Mouse (Mus musculus) kidney, postnatal 14 days (tissue): ENCODE data around the gene Grin2c.

Experiments
- DNase-seq: peaks from one replicate; pipeline ENCODE4 v3.0.0; 2022; ENCODE audit warnings: mixed read lengths

Gene Grin2c

DNA sequence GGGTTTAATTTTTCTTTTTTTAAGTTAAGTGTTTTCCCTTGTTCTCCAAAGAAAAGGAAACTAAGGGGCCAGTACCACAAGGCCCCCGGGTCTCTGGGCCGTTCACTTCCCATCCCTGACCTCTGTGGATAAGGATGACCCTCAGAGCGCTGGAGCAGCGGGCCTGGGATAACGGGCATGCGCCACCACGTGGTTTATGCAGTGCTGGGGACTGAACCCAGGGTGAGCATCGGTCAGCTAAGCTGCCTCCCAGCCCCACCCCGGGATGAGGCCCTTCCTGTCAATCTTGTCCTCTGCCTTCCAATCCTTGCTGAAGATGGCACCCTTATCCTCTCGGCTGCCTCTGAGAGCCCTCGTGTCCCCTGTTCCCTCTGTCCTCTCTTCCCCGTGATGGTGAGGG is 39.4 kb downstream of the Grin2c start:
- DNase-seq: no peak

DNA sequence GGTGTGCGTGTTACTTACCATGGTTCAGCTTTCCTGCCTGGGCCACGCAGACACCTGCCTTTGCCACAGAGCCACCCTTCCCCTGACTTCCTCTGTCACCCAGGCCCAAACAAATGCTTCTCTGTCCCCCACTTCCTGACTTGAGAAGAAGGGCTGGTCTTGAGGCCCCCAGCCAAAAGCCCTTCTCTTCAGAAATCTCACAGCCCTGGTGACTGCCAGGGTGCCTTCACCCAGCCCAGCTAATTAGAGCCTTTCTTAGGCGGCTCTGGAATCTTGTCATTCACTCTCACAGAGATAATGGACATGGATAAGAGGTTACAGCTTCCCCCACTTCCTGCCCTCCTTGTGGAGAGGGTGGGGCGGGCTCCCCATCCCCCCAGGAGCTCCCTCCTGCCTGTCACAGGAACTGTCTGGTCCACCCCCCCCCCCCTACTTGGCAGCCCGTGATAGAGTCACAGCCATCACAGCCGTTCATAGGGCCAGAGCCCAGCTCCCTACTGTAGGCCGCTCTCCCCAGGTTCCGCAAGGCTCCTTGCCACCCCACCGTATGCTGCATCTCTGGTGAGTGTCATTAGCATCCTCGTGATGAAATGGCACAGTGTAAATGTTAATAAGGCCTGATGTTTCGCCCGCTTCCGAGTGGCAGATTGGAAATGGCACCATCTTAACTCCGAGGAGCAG is 40.1 kb downstream of the Grin2c start:
- DNase-seq: no peak

DNA sequence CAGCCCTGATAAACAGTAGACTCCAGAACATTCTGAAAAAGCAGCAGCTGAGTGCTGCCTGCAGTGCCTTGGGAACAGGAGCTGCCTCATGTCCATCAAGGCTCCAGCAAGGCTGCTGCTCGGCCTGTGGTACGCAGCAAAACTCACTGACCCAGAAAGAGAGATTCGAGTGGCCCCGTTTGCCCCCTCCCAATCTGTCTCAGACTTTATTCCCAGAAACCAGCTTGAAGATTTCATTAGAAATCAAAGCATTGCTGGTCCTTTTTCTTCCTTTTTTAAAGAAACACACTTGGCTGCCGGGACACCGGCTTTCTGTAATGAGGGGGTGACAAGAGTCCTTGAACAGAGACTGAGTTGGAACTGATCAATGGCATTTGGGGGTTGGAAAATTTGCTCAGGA is 41.7 kb downstream of the Grin2c start:
- DNase-seq: no peak

DNA sequence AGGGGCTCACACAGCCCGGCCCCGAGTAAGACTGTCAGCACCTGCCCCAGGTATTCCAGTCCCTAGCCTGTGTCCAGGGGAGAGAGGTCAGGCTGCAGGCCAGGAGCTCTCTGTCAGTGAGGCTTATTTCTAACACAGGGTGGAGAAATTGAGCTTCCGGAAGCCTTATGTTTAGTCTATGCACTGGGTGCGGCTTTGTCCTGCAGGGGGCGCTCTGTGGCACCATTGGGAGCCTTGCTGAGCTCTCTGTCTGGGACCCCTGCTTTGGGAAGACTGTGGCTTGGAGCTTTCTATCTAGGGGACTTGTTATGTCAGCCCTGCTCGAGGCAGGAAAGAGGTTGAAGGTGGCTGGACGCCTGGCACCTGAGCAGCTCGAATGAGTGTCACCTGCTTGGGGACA is 42.2 kb downstream of the Grin2c start:
- peak; percentile 42 for DNase-seq

DNA sequence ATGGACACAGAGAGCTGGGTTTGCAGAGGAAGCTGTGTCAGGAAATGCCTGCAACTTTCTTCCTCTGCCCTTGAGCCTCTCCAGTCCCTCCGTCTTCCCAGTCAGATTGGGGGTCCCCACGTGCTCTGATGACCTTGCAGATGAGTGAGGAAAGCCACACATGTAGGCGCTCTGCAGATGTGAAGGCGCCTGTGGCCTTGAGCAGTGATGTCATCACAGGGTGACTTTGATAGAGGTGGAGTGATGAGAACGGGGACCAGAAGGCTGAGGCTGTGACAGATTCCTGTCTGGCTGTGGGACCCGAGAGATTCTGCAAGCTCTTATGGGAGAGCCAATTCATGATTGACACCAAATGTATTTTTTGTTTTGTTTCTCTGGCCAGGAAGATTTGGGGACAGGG is 43.2 kb downstream of the Grin2c start:
- DNase-seq: no peak

DNA sequence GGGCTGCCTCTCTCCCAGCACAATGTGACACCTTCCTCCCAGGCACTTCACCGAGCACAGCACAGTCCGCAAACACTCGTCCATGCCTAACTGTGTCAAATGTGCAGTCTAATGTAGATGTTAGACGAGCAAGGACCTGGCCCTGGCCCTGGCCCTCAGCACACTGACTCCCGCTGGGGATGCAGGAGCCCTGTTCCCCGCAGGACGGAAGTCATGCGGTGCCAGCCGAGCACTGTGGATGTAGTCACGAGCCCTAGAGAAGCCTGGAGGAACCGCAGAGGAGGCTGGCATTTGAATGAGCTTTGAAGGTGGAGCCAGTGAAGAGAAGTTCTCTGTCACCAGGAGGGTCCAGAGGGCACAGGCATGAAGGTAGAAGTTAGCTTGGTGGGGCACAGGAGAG is 43.6 kb downstream of the Grin2c start:
- no peak for DNase-seq

DNA sequence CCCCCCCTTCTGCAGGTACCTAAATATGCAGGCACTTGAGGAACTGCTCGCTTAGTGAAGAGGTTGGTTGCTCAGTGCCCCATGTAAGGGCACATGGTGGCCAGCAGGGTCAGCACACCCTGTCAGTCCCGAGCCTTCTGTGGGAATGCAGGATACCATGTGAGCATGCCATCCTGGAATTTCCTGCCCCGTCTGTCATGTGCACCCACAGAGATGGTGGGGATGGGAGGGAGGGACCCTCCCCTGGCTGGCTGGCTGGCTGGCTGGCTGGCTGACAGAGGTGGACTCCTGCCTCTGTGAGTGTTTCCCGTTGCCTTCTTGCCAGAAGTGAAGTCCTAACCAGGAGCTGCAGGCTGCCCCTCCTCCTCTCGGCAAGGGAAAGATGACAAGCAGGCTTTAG is 44.5 kb downstream of the Grin2c start:
- no peak for DNase-seq

DNA sequence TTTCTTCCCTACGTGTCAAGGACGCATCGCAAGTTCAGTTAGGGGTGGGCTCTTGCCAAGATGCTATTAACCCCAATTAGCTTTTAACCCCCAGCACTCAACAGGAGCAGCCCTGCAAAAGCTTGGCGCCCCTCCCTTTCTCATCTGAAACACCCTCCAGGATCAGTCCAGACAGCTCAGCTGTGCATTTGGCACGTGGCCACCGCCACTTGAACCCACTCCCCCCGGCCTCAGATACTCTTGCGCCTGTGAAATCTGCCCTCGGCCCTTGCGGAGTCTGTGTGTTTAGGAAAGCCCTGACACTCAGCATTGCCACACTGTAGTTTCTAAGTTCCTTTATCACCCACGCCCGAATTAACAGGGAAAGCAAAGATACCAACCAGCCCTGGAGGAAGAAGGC is 45.0 kb downstream of the Grin2c start:
- peak; percentile 68 for DNase-seq

DNA sequence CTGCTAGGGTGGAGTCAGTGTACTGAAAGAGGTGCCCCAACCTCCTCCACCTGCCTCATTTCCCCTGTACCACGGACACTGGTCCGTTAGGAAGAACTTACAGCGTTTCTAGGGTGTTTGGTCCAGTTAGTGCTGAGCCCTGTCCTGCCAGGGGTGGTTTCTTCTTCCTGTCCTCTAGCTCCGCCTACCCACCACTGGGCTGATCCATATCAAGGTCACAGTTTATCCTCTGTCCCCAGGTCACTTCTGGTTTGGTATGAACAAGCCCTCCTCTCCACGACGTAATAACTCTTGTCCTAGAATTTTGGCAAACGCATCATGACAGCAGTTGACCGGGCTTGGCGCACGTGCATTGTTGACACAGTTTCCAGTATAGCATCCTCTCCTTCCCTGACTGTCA is 47.4 kb downstream of the Grin2c start:
- no peak for DNase-seq

DNA sequence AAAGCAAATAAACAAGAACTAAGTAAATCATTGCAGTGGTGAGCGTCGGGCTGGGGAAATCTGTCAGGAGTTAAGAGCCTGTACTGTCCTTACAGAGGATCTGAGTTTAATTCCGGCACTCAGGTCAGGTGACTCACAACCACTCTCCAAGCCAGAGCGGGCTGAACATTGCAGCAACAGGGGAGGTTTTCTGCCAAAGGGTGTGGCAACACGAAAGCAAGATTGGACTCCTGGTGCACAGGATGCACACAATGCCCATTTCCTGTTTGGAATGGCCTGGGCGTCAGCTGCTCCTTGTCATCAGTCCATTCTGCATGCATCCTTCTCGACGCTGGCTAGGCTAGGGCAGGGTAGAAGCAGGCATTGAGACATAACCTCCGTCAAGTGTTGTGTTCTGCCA is 47.8 kb downstream of the Grin2c start:
- DNase-seq: peak; percentile 26

DNA sequence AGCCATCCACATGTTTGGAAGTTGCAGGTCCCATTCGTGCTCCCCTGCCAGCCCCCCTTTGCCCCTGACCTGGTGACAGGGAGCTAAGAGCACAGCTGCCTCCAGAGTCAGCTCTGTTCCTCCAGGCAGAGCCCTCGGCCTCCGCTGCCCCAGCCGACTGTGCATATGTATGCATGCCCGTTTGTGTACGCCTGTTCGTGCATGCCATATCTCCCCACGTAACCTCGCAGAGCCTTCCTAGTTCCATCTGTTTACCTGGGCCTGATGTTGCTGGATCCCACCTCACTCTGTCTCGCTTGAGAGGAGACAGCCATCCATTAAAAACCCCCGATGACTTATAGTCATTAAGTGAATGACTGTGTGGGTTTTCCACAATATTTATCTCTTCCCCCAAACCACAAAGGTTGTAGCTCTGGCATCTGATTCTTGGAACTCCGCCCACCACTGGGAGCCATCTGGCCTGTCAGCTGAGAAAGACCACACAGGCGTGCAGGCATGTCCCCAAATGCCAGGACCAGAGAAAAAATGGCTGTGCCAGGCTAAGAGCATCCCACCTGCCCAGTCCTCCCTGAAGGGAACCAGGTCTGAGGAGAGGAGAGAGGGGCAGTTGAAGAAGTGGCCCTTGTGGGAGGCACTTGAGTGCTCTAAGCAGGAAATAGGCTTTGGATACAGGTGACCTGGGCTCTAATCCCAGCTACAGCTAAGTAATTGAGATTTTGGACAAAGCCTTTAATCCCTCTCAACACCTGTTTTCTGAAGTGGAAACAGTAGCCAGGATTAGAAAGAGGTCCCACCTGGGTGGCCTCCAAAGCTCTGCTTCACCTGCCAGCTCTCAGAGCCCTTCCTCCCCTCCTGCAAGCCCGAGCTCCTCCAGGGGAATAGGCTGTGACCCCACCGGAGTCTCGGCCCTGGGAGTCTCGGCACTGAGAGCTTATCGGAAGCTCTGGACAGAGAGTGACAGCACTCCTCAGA is 49.3 kb downstream of the Grin2c start:
- no peak for DNase-seq

DNA sequence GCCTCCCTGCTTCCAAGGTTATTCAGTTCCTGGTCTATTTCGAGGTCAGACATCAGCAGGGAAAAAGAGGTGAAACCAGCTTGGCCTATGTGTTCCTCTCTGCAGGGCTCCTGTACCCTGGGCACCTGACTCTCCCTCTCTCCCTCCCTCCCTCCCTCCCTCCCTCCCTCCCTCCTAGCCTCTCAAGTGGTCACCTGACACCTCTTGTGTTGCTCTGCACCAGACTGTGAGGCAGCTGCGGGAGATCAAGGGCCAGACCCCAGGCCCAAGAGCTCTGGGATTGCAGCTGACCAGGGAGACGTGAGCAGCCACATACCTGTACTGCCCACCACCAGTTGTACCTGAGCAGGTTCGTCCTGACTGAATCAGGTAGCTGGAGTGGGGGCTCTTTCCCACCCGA is 51.9 kb downstream of the Grin2c start:
- no peak for DNase-seq

DNA sequence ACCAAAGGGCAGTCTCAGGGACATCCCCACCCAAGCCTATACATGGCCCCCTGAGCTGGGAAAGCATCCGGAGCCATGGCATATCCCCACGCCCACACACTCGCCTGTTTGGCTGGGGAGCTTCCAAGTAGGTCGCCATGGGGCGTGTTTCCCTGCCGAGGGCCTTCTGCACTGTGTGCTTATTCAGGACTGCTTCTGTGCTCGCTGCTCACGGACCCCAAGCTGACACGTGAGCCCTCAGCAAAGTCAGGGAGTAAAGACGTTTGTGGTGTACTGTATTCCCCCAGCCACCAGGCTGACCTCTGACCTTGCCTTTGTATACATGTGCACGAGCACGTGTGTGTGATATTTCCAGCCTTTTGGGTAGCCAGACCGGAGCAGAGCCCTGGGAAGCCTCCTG is 54.9 kb downstream of the Grin2c start:
- DNase-seq: no peak

DNA sequence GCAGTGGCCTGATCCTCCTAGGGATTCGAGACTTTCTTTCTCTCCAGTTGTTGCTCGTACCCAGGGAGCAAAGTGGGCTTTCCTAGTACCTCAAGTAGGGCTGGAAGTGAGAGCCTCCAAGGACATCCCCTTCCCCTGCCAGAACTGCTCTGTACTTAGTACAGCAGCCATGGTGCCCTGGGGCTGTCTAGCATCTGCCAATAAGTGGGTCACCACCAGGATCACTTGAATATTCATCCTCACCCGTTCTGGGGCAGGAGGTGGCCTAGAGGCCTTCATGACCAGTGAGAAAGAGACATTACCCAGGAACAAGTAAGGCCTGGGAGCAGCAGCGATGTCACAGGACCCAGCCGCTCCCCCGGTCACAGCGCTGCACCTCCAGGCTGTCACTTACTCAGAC is 57.1 kb downstream of the Grin2c start:
- DNase-seq: no peak

DNA sequence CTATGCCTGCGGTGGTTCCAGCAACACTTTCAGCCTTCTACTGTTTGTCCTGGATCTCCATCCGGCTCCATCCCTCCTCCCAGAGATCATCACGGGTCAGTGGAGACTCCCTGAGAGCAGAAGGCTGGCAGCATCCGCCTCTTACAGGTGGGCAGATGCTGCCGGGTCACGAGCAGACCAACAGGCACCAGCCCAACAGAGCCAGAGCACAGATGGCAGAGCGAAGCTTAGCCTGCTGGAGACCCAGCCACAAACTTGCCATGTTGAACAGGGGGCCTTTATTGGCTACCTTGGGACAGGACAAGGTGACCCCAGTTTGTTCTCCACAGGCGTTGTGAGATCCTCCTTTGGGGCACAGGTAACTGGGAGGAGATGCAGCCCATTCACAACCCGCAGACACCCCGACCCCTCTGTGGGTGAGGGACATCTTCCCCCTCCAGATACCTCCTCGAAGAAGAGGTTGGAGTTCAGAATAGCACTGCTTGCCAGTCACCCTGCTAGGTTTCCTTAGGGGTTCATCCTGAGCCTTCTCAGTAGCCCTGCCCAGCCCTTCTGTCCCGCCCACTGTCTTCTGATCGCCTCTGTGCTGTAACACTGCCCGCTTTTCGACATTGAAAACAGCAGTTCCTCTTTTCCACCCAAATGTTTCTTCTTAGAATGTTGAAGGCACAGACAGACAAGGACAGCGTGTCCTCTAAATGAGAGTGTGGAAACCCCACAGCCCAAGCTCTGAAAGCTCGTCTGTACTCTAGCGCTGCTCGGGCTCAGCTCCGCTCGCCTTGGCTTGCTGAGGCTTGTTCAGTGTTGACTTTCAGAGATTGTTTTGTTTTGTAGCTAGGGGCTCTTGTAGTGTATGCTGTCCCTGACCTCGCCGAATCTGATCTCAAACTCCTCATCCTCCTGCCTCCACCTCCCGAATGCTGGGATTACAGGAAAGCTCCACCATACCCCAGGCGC is 58.0 kb downstream of the Grin2c start:
- no peak for DNase-seq

DNA sequence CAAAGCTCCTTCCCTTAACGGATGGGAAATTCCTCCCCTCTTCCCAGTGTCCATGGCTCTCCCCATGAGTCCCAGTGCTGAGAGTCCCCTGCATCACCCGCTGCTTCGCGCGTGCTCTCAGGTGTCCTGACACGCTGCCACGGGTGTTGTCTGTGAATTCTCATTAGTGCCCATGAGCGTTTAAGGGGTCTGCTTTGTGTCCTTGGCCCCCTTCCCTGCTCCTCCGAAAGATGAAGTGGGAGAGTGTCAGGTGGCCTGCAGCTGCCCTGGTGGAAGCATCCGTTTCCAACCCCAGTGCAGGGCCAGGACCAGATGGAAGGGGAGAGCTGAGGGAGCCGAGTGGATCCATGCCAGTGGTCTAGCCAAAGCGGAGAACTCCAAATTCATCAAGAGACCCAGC is 58.9 kb downstream of the Grin2c start:
- DNase-seq: no peak

DNA sequence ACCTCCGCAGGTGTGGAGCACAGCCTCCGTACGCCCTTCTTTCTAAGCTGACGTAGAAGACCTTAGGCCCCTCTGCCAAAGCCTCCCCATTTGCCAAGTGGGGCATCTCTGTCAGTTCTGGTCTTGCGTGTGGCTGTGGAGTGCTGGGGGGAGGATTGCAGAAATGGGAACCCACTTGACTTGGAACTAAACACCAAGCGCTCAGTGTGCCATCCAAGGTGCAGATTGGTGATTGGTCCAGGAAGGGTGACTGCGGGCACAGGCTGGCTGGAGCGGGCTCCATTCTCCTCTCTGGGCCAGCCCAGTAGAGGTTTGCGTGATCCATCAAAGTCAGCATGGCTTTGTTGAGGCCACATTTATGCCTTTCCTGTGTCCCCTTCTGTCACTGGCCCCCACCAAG is 64.3 kb downstream of the Grin2c start:
- no peak for DNase-seq

DNA sequence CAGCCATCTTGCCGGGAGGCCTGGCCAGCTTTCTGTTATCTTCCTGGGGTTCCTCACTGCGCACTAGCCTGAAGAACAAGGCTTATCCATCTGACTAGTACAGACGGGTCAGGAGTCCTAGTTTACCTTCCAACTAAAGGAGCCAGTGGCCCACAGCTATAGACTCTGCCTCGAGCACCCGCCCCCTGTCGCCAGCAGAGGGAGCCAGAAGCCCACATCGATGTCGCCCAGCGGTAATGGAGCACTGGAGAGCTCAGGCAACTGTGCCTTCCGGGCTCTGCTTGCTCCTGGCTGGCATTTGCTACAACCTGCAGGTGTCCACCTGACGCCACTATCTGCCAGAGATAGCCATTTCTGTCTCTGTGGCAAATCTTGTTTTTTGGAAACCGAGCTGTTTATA is 64.7 kb downstream of the Grin2c start:
- DNase-seq: peak; percentile 85

DNA sequence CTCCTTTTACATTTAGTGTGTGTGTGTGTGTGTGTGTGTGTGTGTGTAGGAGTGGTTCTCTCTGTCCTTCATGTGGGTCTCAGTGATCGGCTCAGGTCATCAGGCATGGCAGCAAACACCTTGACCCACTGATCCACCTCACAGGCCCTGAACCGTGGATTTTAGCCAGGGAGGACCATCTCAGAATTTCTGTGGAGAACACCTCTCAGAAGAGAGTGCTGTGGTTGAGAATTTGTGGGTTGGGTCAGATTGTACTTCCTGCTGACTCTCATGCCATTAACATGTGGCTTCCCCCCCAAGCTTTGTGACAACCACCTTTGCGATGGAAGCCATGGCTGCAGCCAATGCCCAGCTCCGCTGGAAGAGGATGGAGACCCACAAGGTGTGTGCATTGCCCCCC is 66.5 kb downstream of the Grin2c start:
- no peak for DNase-seq
